Mouse (Mus musculus) liver, postnatal 0 days (tissue): ENCODE measurements around the gene Cttn.

Source experiments
- CTCF ChIP-seq: sonication (generic); IDR thresholded peaks from 2 replicates; pipeline ENCODE4 v1.5.1; 2016; ENCODE audit warnings: antibody characterized with exemption, low read depth
- EP300 ChIP-seq: IDR thresholded peaks from 2 replicates; pipeline ENCODE4 v1.6.1; 2016; ENCODE audit warnings: antibody characterized with exemption, low read depth, mild to moderate bottlenecking

- TF ChIP-seq CTCF (no peak), EP300 (no peak)
Observed at GRCm38 (mm10) chr7:144402492-144402891, 68.3 kb downstream of the Cttn start.
